Mouse (Mus musculus): ENCODE measurements around the gene Igf1r. TPM values are rescaled to one million over a fixed set of nuclear protein-coding genes. Genes with fewer than 3 reads are reported as not detected.

Gene Igf1r
- polyA plus RNA-seq, 1 experiment, result 2.7 TPM

- H3K4me1 ChIP-seq (ENCODE audit: control insufficient read depth, insufficient read depth, insufficient read length), result peaks cover 6% of the 10 kb centered on the region; the same call in 1 of the 2 replicates
- TF ChIP-seq CTCF (IDR thresholded peaks at IDR 0.05; ENCODE audit: extremely low read depth, insufficient read depth, insufficient read length, insufficient replicate concordance), result no peak
- TF ChIP-seq POLR2A (IDR thresholded peaks at IDR 0.05; ENCODE audit: low read depth, low read length), result no peak
- H3K36me3 ChIP-seq (ENCODE audit: control insufficient read depth, insufficient read depth, low read length), result no peaks in the 10 kb centered on the region
- 83% methylated on average over 9 of the region's 9 CpGs for WGBS
- H3K27me3 ChIP-seq (ENCODE audit: control insufficient read depth, insufficient read depth, low read length), result no peaks in the 10 kb centered on the region
- no peak overlapping the region for H3K4me3 ChIP-seq (ENCODE audit: extremely low read depth, insufficient read depth, insufficient read length)
- no peak overlapping the region for H3K27ac ChIP-seq (ENCODE audit: insufficient read depth, low read length)
- DNase-seq (ENCODE audit: low read depth in 1 of 2, low spot score in 2 of 2), result no peak
Observed at GRCm38 (mm10) chr7:68221677-68222230, 269.1 kb downstream of the Igf1r start.

DNA sequence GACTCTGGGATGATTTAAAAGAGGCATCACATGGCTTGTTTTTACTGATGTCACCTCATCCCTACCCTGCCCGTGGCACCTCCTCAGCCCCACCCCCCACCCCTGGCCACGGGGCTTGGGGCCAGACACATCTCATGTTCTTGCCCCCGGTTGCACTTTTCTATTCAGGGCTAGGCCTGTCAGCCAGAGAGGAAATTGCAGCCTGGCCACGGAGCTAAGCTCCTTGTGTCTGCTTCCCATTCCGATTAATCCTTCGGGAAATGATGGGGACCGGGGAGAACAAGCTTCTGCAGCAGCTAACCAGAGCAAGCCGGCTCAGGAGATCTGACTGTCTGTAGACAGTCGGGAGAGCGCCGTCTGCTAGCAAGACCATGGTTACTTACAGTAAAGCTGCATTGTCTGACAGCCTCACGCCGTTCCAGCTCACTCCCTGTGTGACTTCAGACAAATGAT lies 270.8 kb downstream of the Igf1r start:
- Histone ChIP-seq H3K27me3 (ENCODE audit: control insufficient read depth, insufficient read depth, low read length) (no peaks in the 10 kb centered on the region), H3K4me1 (ENCODE audit: control insufficient read depth, insufficient read depth, insufficient read length) (peaks cover 9% of the 10 kb centered on the region; the same call in 1 of the 2 replicates), H3K36me3 (ENCODE audit: control insufficient read depth, insufficient read depth, low read length) (no peaks in the 10 kb centered on the region), H3K27ac (ENCODE audit: insufficient read depth, low read length) (no peak overlapping the region), H3K4me3 (ENCODE audit: extremely low read depth, insufficient read depth, insufficient read length) (no peak overlapping the region)
- no peak for DNase-seq (ENCODE audit: low read depth in 1 of 2, low spot score in 2 of 2)
- TF ChIP-seq CTCF (IDR thresholded peaks at IDR 0.05; ENCODE audit: extremely low read depth, insufficient read depth, insufficient read length, insufficient replicate concordance) (no peak), POLR2A (IDR thresholded peaks at IDR 0.05; ENCODE audit: low read depth, low read length) (no peak)
- WGBS, result 83% methylated on average over 13 of the region's 13 CpGs

- DNase-seq (ENCODE audit: low read depth in 1 of 2, low spot score in 2 of 2), result no peak
- no peaks in the 10 kb centered on the region for H3K36me3 ChIP-seq (ENCODE audit: control insufficient read depth, insufficient read depth, low read length)
- WGBS, result 87% methylated on average over 5 of the region's 5 CpGs
- H3K4me1 ChIP-seq (ENCODE audit: control insufficient read depth, insufficient read depth, insufficient read length), result peaks cover 9% of the 10 kb centered on the region; the same call in 1 of the 2 replicates
- H3K27me3 ChIP-seq (ENCODE audit: control insufficient read depth, insufficient read depth, low read length), result no peaks in the 10 kb centered on the region
- no peak overlapping the region for H3K27ac ChIP-seq (ENCODE audit: insufficient read depth, low read length)
- no peak overlapping the region for H3K4me3 ChIP-seq (ENCODE audit: extremely low read depth, insufficient read depth, insufficient read length)
- TF ChIP-seq CTCF (IDR thresholded peaks at IDR 0.05; ENCODE audit: extremely low read depth, insufficient read depth, insufficient read length, insufficient replicate concordance) (no peak), POLR2A (IDR thresholded peaks at IDR 0.05; ENCODE audit: low read depth, low read length) (no peak)
Observed at GRCm38 (mm10) chr7:68224006-68224405, 271.4 kb downstream of the Igf1r start.

DNA sequence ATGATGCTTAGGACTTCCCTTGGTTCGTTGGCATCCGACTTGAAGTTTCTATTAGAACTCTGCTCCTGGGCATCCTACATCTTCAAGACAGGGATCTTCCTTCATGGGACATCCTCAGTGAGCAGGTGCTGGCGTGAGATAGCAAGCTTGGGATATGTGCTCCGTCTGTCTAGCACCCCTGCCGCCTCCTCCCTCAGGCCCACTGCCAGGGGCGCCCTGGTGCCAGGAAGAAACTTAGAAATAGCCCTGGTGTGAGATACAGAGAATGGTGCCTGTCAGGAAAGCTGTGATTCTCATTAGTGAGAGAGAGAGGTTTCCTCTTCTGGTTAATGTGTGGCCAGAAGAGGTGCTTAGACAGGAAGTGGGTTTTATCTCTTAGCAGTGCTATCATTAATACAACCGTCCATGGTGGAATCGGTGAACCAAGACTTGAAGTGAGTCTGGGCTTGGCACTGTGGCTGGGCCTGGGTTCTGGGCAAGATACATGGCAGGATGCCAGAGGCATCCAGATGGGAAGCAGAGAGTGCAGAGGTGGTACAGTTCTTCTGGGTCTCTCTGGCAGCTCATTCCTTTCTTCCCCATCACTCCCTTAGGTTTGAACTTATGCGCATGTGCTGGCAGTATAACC lies 272.9 kb downstream of the Igf1r start:
- Histone ChIP-seq H3K27me3 (ENCODE audit: control insufficient read depth, insufficient read depth, low read length) (no peaks in the 10 kb centered on the region), H3K36me3 (ENCODE audit: control insufficient read depth, insufficient read depth, low read length) (no peaks in the 10 kb centered on the region), H3K4me1 (ENCODE audit: control insufficient read depth, insufficient read depth, insufficient read length) (peaks cover 9% of the 10 kb centered on the region; the same call in 1 of the 2 replicates), H3K4me3 (ENCODE audit: extremely low read depth, insufficient read depth, insufficient read length) (no peak overlapping the region), H3K27ac (ENCODE audit: insufficient read depth, low read length) (no peak overlapping the region)
- TF ChIP-seq POLR2A (IDR thresholded peaks at IDR 0.05; ENCODE audit: low read depth, low read length), result no peak
- TF ChIP-seq CTCF (IDR thresholded peaks at IDR 0.05; ENCODE audit: extremely low read depth, insufficient read depth, insufficient read length, insufficient replicate concordance), result no peak
- no peak for DNase-seq (ENCODE audit: low read depth in 1 of 2, low spot score in 2 of 2)
- WGBS, result 64% methylated on average over 9 of the region's 9 CpGs

DNA sequence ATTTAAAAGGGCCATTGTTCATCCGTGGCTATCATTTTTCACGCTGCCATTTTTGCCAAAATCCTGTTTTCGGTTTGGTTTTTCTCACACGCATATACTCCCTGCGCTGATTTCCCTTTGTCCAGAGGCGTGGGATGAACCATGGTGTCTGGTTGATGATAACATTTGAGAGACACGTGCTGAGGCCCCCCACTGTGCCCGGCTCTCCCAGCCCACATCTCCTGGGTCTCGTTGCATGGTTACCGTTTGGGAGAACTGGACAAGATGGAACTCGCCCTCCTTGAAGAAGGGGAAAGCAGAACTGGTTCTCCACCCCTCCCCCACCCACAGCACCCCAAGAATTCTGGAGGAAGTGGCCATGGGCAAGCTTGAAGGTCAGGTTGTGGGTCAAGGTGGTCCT lies 274.4 kb downstream of the Igf1r start:
- Histone ChIP-seq H3K4me3 (ENCODE audit: extremely low read depth, insufficient read depth, insufficient read length) (no peak overlapping the region), H3K4me1 (ENCODE audit: control insufficient read depth, insufficient read depth, insufficient read length) (peaks cover 9% of the 10 kb centered on the region; the same call in 1 of the 2 replicates), H3K36me3 (ENCODE audit: control insufficient read depth, insufficient read depth, low read length) (no peaks in the 10 kb centered on the region), H3K27me3 (ENCODE audit: control insufficient read depth, insufficient read depth, low read length) (no peaks in the 10 kb centered on the region), H3K27ac (ENCODE audit: insufficient read depth, low read length) (no peak overlapping the region)
- DNase-seq (ENCODE audit: low read depth in 1 of 2, low spot score in 2 of 2), result no peak
- TF ChIP-seq CTCF (IDR thresholded peaks at IDR 0.05; ENCODE audit: extremely low read depth, insufficient read depth, insufficient read length, insufficient replicate concordance) (no peak), POLR2A (IDR thresholded peaks at IDR 0.05; ENCODE audit: low read depth, low read length) (no peak)
- WGBS, result 91% methylated on average over 11 of the region's 11 CpGs

DNA sequence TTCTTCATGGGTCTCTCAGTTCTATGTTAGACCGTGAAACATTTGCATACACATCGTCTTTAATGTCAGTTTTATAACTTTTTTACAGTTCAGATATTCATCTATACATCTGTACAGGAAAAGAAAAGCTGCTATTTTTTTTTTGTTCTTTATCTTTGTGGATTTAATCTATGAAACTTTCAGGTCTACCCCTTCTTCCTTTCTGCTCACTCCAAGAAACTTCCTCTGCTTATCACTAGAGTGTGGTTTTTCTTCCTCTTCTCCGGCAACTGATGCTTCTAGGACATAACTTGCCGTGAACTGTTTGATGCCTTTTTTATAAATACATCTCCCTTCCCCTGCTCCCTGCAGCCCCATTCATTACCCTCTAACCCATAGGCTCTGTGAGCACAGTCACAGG lies 275.0 kb downstream of the Igf1r start:
- H3K36me3 ChIP-seq (ENCODE audit: control insufficient read depth, insufficient read depth, low read length), result no peaks in the 10 kb centered on the region
- H3K4me3 ChIP-seq (ENCODE audit: extremely low read depth, insufficient read depth, insufficient read length), result no peak overlapping the region
- no peaks in the 10 kb centered on the region for H3K27me3 ChIP-seq (ENCODE audit: control insufficient read depth, insufficient read depth, low read length)
- DNase-seq (ENCODE audit: low read depth in 1 of 2, low spot score in 2 of 2), result no peak
- TF ChIP-seq CTCF (IDR thresholded peaks at IDR 0.05; ENCODE audit: extremely low read depth, insufficient read depth, insufficient read length, insufficient replicate concordance), result no peak
- no peak for TF ChIP-seq POLR2A (IDR thresholded peaks at IDR 0.05; ENCODE audit: low read depth, low read length)
- 59% methylated on average over 4 of the region's 4 CpGs for WGBS
- H3K4me1 ChIP-seq (ENCODE audit: control insufficient read depth, insufficient read depth, insufficient read length), result peaks cover 9% of the 10 kb centered on the region; the same call in 1 of the 2 replicates
- H3K27ac ChIP-seq (ENCODE audit: insufficient read depth, low read length), result no peak overlapping the region

DNA sequence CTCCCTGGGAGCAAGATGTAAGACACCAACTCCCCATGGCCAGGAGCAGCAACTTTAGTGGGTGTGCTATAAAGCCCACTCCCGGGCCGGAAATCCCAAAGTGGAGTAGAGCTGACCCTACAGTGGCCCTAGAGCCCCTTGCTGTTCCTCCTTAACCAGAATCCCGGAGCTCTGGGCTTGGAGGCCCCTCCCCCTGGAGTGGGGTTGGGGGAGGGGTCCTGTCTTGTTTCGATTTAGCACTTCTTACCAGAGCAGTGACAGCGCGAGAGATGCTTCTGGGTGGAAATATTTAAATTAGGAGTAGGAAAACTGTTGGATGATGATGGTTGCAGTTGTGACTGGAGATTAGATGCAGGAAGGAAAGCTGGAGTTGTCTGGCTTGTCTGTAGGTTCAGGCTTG lies 275.9 kb downstream of the Igf1r start:
- no peak for TF ChIP-seq CTCF (IDR thresholded peaks at IDR 0.05; ENCODE audit: extremely low read depth, insufficient read depth, insufficient read length, insufficient replicate concordance)
- TF ChIP-seq POLR2A (IDR thresholded peaks at IDR 0.05; ENCODE audit: low read depth, low read length), result no peak
- Histone ChIP-seq H3K4me3 (ENCODE audit: extremely low read depth, insufficient read depth, insufficient read length) (no peak overlapping the region), H3K27me3 (ENCODE audit: control insufficient read depth, insufficient read depth, low read length) (no peaks in the 10 kb centered on the region), H3K4me1 (ENCODE audit: control insufficient read depth, insufficient read depth, insufficient read length) (peaks cover 9% of the 10 kb centered on the region; the same call in 1 of the 2 replicates), H3K36me3 (ENCODE audit: control insufficient read depth, insufficient read depth, low read length) (no peaks in the 10 kb centered on the region), H3K27ac (ENCODE audit: insufficient read depth, low read length) (no peak overlapping the region)
- no peak for DNase-seq (ENCODE audit: low read depth in 1 of 2, low spot score in 2 of 2)
- WGBS, result 90% methylated on average over 6 of the region's 6 CpGs

Data from spleen, adult 2 months (tissue).